Mouse (Mus musculus): ENCODE data around the gene Mum1. TPM values are rescaled to one million over a fixed set of nuclear protein-coding genes. Genes with fewer than 3 reads are reported as not detected.

The Mum1 gene
- polyA plus RNA-seq, 1 experiment: 39.5 TPM

GRCm38 (mm10) chr10:80271870-80272585, 45.8 kb downstream of the Mum1 start:
- no peak for TF ChIP-seq GATA1 (IDR thresholded peaks at IDR 0.05; ENCODE audit: low read length)

GRCm38 (mm10) chr10:80273847-80274246, 47.6 kb downstream of the Mum1 start:
- no peak for TF ChIP-seq GATA1 (IDR thresholded peaks at IDR 0.05; ENCODE audit: low read length)

- no peak for TF ChIP-seq GATA1 (IDR thresholded peaks at IDR 0.05; ENCODE audit: low read length)
Measured at GRCm38 (mm10) chr10:80276238-80276637, 50.0 kb downstream of the Mum1 start.

GRCm38 (mm10) chr10:80278390-80278789, 52.2 kb downstream of the Mum1 start:
- TF ChIP-seq GATA1 (IDR thresholded peaks at IDR 0.05; ENCODE audit: low read length): no peak

GRCm38 (mm10) chr10:80279273-80279672, 53.0 kb downstream of the Mum1 start:
- no peak for TF ChIP-seq GATA1 (IDR thresholded peaks at IDR 0.05; ENCODE audit: low read length)

GRCm38 (mm10) chr10:80281304-80281703, 55.1 kb downstream of the Mum1 start:
- TF ChIP-seq GATA1 (IDR thresholded peaks at IDR 0.05; ENCODE audit: low read length): no peak

- no peak for TF ChIP-seq GATA1 (IDR thresholded peaks at IDR 0.05; ENCODE audit: low read length)
Measured at GRCm38 (mm10) chr10:80281921-80282371, 55.7 kb downstream of the Mum1 start.

- no peak for TF ChIP-seq GATA1 (IDR thresholded peaks at IDR 0.05; ENCODE audit: low read length)
Measured at GRCm38 (mm10) chr10:80282481-80283441, 56.5 kb downstream of the Mum1 start.

GRCm38 (mm10) chr10:80285222-80286070, 59.2 kb downstream of the Mum1 start:
- TF ChIP-seq GATA1 (IDR thresholded peaks at IDR 0.05; ENCODE audit: low read length): no peak

- no peak for TF ChIP-seq GATA1 (IDR thresholded peaks at IDR 0.05; ENCODE audit: low read length)
Measured at GRCm38 (mm10) chr10:80288097-80288496, 61.9 kb downstream of the Mum1 start.

- TF ChIP-seq GATA1 (IDR thresholded peaks at IDR 0.05; ENCODE audit: low read length): no peak
Measured at GRCm38 (mm10) chr10:80288657-80289056, 62.4 kb downstream of the Mum1 start.

GRCm38 (mm10) chr10:80292251-80293146, 66.3 kb downstream of the Mum1 start, which contains the start of gene Rps15:
Gene Rps15 (plus strand): TSS chr10:80292453.
- no peak for TF ChIP-seq GATA1 (IDR thresholded peaks at IDR 0.05; ENCODE audit: low read length)

GRCm38 (mm10) chr10:80293325-80293724, 67.1 kb downstream of the Mum1 start:
- no peak for TF ChIP-seq GATA1 (IDR thresholded peaks at IDR 0.05; ENCODE audit: low read length)

Other genes with a start within 250 kb of the Mum1 start
- 308 and 394 TPM in 2 replicates for gene Tmem259, start 242.1 kb upstream of the Mum1 start, polyA plus RNA-seq (2012)
- gene Cnn2, start 237.8 kb upstream of the Mum1 start, polyA plus RNA-seq (2012): 11.4 and 12.4 TPM in 2 replicates
- gene Abca7, start 229.9 kb upstream of the Mum1 start, polyA plus RNA-seq (2012): 23.5 and 25.3 TPM in 2 replicates
- gene Arhgap45, start 209.8 kb upstream of the Mum1 start, polyA plus RNA-seq (2012): 160 and 189 TPM in 2 replicates
- gene Polr2e, start 186.6 kb upstream of the Mum1 start, polyA plus RNA-seq (2012): 180 and 263 TPM in 2 replicates
- gene Gpx4, start 179.3 kb upstream of the Mum1 start, polyA plus RNA-seq (2012): 1,603 and 2,372 TPM in 2 replicates
- gene Sbno2, start 120.9 kb upstream of the Mum1 start, polyA plus RNA-seq (2012): 41.3 and 41.5 TPM in 2 replicates
- gene Stk11, start 110.6 kb upstream of the Mum1 start, polyA plus RNA-seq (2012): 140 and 143 TPM in 2 replicates
- 1,550 and 1,866 TPM in 2 replicates for gene Atp5d, start 87.8 kb upstream of the Mum1 start, polyA plus RNA-seq (2012)
- gene Cbarp, start 85.6 kb upstream of the Mum1 start, polyA plus RNA-seq (2012): 53.6 and 59.0 TPM in 2 replicates
- gene Midn, start 78.2 kb upstream of the Mum1 start, polyA plus RNA-seq (2012): 227 and 254 TPM in 2 replicates
- 54.3 and 62.8 TPM in 2 replicates for gene Cirbp, start 60.4 kb upstream of the Mum1 start, polyA plus RNA-seq (2012)
- 5.8 and 6.7 TPM in 2 replicates for gene 1600002K03Rik, start 53.5 kb upstream of the Mum1 start, polyA plus RNA-seq (2012)
- 0.46 and 0.52 TPM in 2 replicates for gene Efna2, start 47.0 kb upstream of the Mum1 start, polyA plus RNA-seq (2012)
- gene Ndufs7, start 22.7 kb downstream of the Mum1 start, polyA plus RNA-seq (2012): 309 and 396 TPM in 2 replicates
- gene Gamt, start 34.6 kb downstream of the Mum1 start, polyA plus RNA-seq (2012): 0.26 and 0.35 TPM in 2 replicates
- 512 and 653 TPM in 2 replicates for gene Dazap1, start 35.1 kb downstream of the Mum1 start, polyA plus RNA-seq (2012)
- gene Rps15, start 66.0 kb downstream of the Mum1 start, polyA plus RNA-seq (2012): 5,691 and 9,847 TPM in 2 replicates
- 0.04 and 0.15 TPM in 2 replicates for gene Apc2, start 69.5 kb downstream of the Mum1 start, polyA plus RNA-seq (2012)
- gene 2310011J03Rik, start 94.1 kb downstream of the Mum1 start, polyA plus RNA-seq (2012): 99.6 and 132 TPM in 2 replicates
- gene Pcsk4, start 103.1 kb downstream of the Mum1 start, polyA plus RNA-seq (2012): 3.5 and 4.3 TPM in 2 replicates
- 28.5 and 36.0 TPM in 2 replicates for gene Reep6, start 103.5 kb downstream of the Mum1 start, polyA plus RNA-seq (2012)
- 30.2 and 32.7 TPM in 2 replicates for gene Adamtsl5, start 122.0 kb downstream of the Mum1 start, polyA plus RNA-seq (2012)
- gene Plk5, start 130.0 kb downstream of the Mum1 start, polyA plus RNA-seq (2012): not detected in 2 replicates
- gene Mex3d, start 161.2 kb downstream of the Mum1 start, polyA plus RNA-seq (2012): 44.6 and 53.8 TPM in 2 replicates
- gene Mbd3, start 173.1 kb downstream of the Mum1 start, polyA plus RNA-seq (2012): 289 and 306 TPM in 2 replicates
- 1,888 and 2,895 TPM in 2 replicates for gene Uqcr11, start 180.4 kb downstream of the Mum1 start, polyA plus RNA-seq (2012)
- 960 and 1,205 TPM in 2 replicates for gene Tcf3, start 207.2 kb downstream of the Mum1 start, polyA plus RNA-seq (2012)